Mouse (Mus musculus) E14TG2a.4 (cell line): ENCODE results near the gene Cox4i1.

Experiments used
- CTCF ChIP-seq: conservative IDR thresholded peaks from 2 replicates; pipeline ENCODE4 v1.5.1; 2014; ENCODE audit warnings: low read length
- NANOG ChIP-seq: IDR thresholded peaks from 2 replicates; pipeline ENCODE4 v1.6.1; 2014; ENCODE audit warnings: borderline replicate concordance, low read length, mixed read lengths
- POU5F1 ChIP-seq: IDR thresholded peaks from 2 replicates; pipeline ENCODE4 v1.6.1; 2014; ENCODE audit warnings: low read length, borderline replicate concordance

DNA sequence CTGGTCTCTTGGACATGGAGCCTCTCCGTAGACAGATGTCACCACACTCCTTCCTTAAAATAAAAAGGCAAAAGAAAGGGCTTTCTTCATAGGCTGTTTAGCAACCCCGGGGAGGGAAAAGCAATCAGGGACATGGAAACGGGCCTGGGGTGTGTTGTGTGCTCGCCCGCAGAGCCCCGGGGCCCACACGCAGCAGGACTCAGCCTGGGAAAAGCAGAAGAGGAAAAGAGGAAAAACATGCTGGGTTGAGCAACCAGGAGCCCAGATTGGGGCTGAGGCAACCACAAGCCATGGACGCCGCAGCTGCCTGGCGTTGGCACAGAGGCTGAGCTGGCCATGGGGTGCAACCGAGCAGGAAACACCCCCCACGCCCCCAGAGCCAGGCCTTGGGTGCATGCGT is 18.0 kb downstream of the Cox4i1 start:
- TF ChIP-seq CTCF (no peak), POU5F1 (no peak), NANOG (no peak)
